Mouse (Mus musculus): ENCODE results near the gene Rnaseh2a.
A peak's percentile ranks its signal among the peaks of the same experiment; 100 is the strongest.

Gene Rnaseh2a

DNA sequence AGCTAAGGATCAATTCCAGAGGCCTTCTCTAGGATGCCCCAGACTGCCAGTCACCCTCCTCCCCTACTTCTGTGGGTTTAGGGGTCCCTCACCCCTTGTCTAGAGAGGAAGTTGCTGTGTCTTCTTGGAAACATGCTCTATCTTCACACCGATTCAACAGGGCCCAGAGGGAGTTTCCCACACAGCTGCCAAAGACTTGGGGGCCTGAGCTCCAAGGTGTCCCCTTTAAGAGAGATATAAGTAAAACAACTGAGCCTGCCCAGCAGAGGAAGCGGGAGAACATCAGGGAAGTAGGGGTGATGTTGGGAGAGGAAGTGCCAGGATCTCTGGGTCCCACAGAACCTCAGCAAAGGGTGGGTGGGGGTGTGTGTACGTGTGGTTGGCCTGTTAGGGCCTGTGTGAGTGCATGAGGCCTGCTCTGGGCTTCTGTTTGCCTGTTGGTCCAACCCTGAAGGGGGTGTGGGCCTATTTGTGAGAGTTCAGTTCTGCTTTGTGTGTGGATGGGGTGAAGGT is 13.0 kb upstream of the Rnaseh2a start:
- no peak for DNase-seq

- DNase-seq = no peak
Measured at GRCm38 (mm10) chr8:84981644-84982498, 12.3 kb upstream of the Rnaseh2a start.

DNA sequence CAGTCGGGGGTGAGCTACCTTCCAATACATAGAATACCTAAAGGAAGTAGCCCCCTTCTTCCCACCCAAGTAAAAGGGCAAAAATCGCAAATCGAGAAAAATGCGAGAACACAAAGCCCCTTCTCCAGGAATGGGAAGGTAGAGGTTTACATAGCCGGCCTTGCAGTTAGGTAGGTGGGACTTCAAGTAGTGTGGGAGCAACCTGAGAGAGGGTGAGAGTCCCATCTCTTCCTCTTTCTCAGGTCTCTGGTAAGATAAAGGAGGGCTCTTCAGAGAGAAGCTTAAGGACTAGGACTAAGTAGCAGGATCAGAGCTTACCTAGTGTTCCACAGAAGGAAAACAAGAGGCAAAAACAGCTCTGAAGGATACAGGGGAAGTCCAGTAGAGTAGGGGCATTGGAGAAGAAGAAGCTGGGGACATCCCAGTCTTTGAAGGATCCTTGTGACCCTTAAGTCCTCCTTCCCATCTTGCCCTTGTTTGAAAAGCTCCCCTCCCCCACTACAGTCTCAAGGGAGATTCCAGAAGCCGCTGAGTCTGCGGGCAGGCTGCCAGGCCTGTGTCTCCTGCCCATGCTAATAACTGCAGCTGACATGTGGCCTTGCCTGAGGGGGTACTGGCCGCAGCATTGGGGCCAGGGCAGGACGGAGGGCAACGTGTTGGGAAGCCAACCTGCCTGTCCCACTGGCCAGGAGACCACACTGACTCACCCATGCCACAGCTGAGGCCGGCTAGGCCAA is 11.2 kb upstream of the Rnaseh2a start:
- DNase-seq = peak; percentile 94

GRCm38 (mm10) chr8:84979599-84980421 is 10.2 kb upstream of the Rnaseh2a start:
- peak; percentile 97 for DNase-seq

GRCm38 (mm10) chr8:84978248-84978940 is 8.8 kb upstream of the Rnaseh2a start, which contains the start of gene Junb:
Junb (minus strand) TSS chr8:84978718.
- peak; percentile 98 for DNase-seq

GRCm38 (mm10) chr8:84977435-84978247 is 8.1 kb upstream of the Rnaseh2a start:
- peak; percentile 80 for DNase-seq

- no peak for DNase-seq
Measured at GRCm38 (mm10) chr8:84976763-84977434, 7.3 kb upstream of the Rnaseh2a start.

DNA sequence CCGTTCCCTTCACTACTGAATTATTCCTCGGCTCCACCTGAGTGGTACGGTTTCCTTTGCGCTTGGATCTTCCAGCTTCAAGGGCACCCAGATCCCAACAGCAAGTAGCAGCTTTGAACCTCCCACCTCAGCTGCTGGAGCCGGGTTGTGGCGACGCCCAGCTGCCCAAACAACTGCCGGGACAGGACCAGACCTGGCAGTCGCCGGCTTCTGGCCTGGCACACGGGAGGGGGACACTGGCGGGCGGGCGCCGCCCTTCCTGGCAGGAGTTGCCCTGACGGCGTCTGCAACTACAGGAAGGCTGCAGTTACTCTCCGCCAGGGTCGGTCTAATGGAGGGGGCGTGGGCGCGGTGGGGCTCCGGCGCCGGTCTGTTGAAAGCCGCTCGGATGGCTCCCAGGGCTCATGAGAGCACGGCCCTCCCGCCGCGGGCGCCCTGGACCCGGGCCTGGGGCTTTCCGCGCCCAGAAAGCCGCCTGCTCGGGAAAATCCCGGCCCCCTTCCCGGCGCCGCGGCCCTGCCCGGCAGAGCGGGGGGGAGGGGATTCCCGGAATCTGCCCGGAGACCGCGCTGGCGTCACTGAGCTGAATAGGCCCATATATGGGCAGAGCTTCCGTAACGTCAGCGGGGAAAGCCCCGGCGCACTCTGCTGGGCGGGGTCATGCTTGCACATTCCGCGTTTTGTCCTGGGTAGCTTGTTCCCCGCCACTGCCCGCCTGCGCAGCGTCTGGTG is 6.6 kb upstream of the Rnaseh2a start:
- peak; percentile 98 for DNase-seq

- DNase-seq = peak; percentile 86
Measured at GRCm38 (mm10) chr8:84975434-84975833, 5.9 kb upstream of the Rnaseh2a start.

DNA sequence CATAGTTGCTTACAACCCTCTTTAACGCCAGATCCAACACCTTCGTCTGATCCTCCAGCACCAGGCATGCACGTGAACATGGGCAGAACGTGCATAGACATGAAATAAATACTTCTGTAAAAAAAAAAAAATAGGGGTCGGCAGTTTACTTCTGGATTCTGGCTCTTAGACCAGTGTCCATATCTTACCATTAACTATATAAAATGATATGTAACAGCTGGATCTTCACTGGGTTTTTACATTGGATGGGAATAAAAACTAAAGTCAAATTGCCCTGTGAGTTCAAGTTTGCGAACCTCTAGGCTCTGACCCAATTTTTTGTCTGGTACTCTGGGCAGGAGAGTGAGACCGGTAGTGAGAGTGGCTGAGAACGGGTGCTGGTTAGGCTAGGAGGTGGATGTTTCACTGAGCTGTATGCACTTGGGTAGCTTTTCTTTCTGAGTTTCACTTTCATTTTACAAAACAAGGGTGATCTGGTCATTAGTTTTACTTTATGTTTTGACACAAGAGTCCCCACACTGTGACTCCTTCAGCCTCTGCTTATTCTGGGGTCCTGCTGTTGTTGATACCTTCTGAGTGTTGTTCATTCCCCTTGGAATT is 5.1 kb upstream of the Rnaseh2a start:
- no peak for DNase-seq

GRCm38 (mm10) chr8:84973803-84974542 is 4.4 kb upstream of the Rnaseh2a start:
- DNase-seq = peak; percentile 79

DNA sequence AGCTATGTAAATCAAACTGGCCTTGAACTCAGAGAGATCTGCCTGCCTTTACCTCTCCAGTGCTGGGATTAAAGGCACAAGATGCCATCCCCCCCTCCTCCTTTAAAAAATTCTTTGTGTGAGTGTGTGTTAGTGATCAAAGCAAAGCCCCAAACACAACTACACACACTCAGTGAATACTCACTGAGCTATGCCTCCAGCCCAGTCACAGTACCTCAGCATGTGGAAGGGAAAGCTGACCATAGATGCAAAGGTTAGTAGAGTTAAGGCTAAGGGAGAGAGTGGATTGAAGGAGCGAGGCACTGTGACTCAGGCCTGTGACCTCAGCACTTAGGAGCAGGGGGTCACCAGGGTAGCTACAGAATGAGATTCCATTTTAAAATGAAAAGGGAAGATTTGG is 3.5 kb upstream of the Rnaseh2a start:
- no peak for DNase-seq

DNA sequence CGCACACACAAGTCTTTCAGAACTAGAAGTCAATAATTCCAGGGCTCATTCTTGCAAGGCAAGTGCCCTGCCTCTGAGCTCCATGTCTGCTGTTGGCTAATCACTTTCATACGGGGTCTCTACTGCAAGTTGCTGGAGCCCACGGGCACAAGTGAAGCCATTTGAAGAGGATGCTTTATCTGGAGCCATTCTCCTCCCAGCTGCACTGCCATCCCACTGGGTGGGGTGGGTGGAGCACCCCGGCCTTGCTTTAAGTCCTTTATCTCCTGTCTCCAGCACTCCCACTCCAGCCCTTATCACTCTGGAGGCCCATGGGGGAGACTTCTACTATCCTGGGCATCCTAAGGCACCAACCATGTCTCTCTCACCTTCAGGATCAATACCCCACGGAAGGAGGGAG is 1.3 kb upstream of the Rnaseh2a start:
- DNase-seq = no peak

GRCm38 (mm10) chr8:84970135-84970790 is 696 bp upstream of the Rnaseh2a start:
- DNase-seq = no peak

DNA sequence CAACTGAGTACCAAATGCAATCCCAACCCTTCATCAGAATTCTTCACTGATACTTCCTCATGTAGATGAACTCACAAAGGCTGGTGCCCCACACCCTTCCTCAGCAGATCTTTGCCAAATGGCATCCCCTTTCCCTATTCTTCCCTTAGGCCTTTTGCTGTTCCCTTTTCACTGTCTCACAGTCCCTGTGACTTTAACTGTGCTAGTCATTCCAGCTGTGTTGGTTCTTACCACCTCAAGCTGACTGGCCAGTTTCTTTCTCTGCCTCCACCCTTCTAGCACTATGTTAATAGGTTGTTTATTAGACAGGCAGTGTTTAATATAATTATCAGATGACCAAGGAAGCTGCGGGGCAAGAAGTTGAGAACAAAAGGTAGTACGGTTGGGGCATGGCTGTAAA is 917 bp downstream of the Rnaseh2a start:
- no peak for DNase-seq

DNA sequence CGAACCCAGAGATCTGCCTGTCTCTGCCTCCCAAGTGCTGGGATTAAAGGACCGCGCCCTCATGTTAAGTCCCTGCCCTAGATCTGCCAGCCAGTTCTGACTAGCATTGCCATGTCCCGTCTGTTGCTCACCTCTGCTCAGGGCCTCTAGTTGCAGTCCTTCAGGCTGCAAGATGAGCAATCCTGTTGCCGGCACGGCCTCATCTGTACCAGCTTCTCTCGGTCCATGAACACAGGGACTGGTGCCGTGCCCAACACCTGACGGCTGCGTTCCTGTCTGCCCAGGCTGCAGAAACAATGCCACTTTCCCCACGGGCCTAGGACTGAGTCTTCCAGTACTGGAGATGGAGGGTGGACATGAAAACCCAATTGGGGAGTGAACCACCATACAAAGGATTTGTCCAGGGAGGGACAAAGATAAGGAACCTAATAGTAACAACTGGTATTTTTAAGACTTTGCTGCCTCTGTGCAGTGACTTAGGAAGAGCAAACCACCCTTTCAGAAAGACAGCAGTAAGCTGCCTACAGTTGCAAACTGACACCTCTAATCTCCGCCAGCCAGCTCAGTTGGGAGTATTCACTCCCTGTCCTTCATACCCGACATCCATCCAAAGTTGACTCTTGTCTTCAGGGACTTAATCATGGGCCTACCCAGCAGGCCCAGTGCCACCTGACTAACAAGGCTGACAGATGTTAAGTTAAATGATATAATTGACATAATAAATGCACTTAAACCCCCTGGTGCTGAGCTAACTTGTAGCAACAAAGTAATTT is 1.8 kb downstream of the Rnaseh2a start:
- no peak for DNase-seq

- no peak for DNase-seq
Measured at GRCm38 (mm10) chr8:84966603-84967002, 3.0 kb downstream of the Rnaseh2a start.
